Mouse (Mus musculus): ENCODE measurements around the gene C5ar1.

C5ar1 gene

DNA sequence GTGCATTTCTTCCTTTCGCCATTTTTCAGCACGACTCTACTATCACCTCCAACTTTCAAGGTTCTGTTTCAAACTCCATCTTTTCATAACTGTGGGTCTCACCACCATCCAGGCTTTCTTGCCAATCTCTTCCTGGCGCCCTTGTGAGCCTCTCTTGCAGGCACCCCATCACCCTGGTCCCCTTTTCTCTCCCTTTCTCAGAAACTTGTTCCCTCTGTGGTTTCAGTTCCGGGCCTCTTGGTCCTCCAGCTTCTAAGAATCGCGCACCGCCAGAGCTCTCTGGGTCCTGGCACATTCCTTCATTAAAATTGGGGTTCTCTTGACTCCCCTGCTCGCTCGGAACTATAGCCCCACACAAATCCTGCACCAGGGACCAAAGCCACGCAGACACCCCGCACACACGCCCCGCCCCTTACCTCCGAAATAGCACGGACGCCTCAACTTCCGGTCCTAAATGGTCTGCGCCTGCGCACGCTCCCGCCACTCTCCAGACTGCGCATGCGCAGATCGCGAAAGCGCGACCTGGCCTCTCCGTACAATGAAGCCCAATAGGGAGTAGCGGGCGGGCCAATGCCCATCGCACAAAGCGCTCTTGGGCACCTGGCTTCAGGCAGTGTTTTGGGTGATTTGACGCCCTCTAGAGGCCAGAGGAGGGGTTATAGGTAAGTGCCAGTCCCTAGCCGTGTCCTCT is 37.6 kb downstream of the C5ar1 start, which contains the start of gene Dhx34:
Gene Dhx34, minus strand, starts transcription at position 456 of the 691 bp plus-strand sequence.
- DNase-seq: peak; percentile 97

- no peak for DNase-seq
Measured at GRCm38 (mm10) chr7:16213986-16214385, 45.4 kb downstream of the C5ar1 start.

- DNase-seq: no peak
Measured at GRCm38 (mm10) chr7:16213196-16213595, 46.1 kb downstream of the C5ar1 start.

GRCm38 (mm10) chr7:16210862-16211365 is 48.4 kb downstream of the C5ar1 start:
- peak; percentile 27 for DNase-seq

DNA sequence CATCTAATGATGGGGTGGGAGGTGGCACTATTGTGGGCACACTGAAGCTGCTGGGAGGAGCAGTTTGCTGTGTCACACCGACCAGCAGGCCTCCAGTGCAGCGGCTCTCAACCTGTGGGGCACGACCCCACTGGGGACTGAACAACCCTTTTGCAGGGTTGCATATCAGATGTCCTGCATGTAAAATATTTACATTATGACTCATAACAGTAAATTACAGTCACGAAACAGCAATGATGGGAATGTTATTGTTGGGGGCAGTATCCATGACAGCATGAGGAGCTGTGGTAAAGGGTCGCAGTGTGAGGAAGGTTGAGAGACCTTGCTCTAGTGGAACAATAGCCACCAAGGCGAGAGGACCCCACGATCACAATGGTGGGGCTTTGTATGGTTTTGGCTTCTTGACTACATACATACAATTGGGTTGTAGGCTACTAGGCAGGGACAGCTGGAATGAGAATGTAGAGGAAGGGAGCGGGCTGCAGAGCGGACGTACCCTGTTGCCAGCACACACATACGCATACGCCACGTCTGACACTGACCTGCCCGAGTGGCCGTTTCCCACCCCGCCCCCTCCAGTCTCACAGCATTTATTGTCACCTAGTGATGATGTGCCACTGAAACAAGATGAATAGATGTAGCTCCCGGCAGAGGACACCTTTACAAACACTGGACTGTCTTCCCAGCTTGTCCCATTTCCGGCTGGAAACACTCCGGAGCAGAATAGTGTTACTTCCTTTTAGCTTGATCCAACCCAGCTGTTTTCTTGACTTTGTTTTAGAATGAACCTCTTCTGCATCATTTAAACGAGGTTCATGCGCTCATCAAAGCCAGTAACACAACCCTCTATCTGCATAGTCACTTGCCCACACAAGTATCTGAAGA is 50.3 kb downstream of the C5ar1 start:
- DNase-seq: no peak

DNA sequence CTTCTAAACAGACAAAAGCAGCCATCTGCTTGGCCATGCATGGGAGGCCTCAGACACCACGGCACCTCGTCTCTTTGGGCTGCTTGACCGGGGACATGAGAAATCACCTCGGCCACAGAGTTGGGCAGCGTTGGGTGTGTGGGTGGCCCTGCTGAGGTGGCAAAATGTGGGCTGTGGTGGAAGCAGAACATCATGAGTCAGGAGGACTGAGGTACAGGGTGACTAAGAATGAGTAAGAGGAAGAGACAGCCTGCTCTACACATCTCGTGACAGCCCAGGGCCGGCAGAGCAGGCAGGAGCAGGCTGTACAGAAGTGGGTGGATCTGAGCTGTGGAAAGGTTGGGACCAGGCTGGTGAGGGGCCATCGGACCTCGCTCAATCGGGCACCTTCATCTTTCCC is 51.8 kb downstream of the C5ar1 start:
- DNase-seq: no peak

- DNase-seq: no peak
Measured at GRCm38 (mm10) chr7:16207076-16207475, 52.3 kb downstream of the C5ar1 start.

- DNase-seq: no peak
Measured at GRCm38 (mm10) chr7:16204791-16205190, 54.5 kb downstream of the C5ar1 start.

DNA sequence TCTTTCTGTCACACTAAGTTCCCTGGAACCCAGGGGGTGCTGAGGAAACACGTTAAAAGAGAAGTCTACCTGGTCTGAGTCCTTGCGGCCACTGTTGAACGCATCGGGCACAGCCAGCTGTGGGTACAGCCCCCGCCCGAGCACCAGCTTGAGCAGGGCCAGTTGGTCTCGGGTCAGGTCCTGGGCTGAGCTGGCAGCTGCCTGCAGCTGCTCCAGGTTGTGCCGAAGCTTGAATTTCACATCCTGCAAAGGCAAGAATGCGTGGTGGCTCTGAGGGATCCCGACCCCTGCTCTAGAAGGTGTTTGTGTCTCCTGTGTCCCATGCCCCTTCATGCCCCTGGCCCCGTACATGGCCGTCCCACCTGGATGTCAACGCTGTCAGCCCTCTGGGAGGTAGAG is 55.8 kb downstream of the C5ar1 start:
- no peak for DNase-seq

DNA sequence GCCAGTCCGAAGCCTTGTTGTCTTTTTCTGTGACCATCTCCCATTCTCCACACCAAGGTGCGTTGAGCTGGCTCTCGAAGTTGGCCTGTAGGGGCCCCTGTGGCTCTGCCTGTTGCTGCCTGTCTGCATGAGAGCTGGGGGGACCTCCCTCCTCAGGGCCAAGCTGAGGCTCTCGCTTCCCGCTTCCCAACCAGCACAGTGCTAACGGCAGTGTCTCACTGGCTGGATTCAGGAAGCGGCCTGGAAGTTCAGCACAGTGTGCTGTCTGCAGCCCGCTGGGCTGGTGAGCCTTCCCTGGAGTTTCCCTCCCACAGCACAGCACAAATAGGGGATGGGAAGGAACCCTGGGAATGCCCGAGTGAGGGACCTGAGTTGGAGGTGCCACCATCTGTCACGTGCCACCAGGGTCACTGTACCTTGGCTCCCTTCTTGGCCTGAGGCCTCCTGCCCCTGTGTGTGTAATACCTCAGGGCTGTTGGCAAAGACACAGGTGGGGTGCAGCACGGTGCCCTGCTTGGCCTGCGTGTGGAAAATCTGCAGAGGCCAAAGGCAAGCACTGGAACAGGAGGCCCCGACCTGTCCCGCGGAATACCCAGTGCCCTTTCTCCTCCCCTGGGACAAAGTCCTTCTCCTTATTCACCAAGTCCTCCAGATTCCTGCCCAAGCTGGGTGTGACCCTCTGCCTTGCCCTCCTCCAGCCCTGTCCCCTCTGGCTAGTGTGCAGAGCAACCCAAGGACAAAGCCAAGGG is 56.4 kb downstream of the C5ar1 start:
- DNase-seq: no peak

- no peak for DNase-seq
Measured at GRCm38 (mm10) chr7:16201136-16201535, 58.2 kb downstream of the C5ar1 start.

DNA sequence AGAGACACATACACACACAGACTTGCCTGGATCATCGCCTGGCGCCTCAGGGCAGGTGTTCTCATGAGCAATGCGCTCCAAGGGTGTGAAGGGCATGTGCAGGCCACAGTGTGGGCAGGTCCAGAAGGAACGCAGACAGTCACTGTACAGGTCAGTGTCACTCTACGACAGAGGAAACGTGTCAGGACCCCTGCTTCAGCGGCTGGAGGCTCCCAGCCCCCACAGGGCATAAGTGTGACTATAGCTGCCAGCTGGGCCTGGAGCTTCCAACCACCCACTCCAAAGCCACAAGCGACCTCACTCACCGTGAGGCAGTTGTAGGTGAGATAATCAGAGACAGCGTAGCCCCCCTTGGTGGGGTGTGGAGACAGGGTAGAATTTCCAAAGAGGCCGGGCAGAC is 60.8 kb downstream of the C5ar1 start:
- DNase-seq: no peak

- no peak for DNase-seq
Measured at GRCm38 (mm10) chr7:16197166-16197565, 62.2 kb downstream of the C5ar1 start.

All from embryo, embryonic 11 days (tissue).